Mouse (Mus musculus) kidney, embryonic 14.5 days (tissue): ENCODE results near the gene Gm5127. TPM values are rescaled to one million over a fixed set of nuclear protein-coding genes. Genes with fewer than 3 reads are reported as not detected.

ENCODE experiments used
- ATAC-seq: fragments of 200-750 bp; cut with Nextera tagmentation; 2 replicates; pipeline ENCODE4 v1.8.0; 2017; ENCODE audit warnings: moderate number of reproducible peaks, mild to moderate bottlenecking, moderate TSS enrichment, moderate library complexity; ENCODE audit not compliant: low FRiP score, low TSS enrichment
- H3K27ac ChIP-seq: fragments of 300-500 bp; sonication (generic); 2 replicates; pipeline ENCODE4 v1.5.1; 2014; ENCODE audit warnings: low read depth, mild to moderate bottlenecking, low read length, moderate library complexity, mixed read lengths
- H3K27me3 ChIP-seq: fragments of 300-500 bp; sonication (generic); 2 replicates; pipeline ENCODE4 v1.6.1; 2014; ENCODE audit warnings: mild to moderate bottlenecking, low read length; ENCODE audit not compliant: control insufficient read depth, insufficient read depth
- H3K36me3 ChIP-seq: fragments of 300-500 bp; sonication (generic); 2 replicates; pipeline ENCODE4 v1.6.1; 2014; ENCODE audit warnings: low read length, mixed read lengths; ENCODE audit not compliant: control insufficient read depth, insufficient read depth
- H3K4me1 ChIP-seq: fragments of 300-500 bp; sonication (generic); 2 replicates; pipeline ENCODE4 v1.6.1; 2014; ENCODE audit warnings: low read length, mixed read lengths; ENCODE audit not compliant: control insufficient read depth, insufficient read depth
- H3K4me2 ChIP-seq: fragments of 300-500 bp; sonication (generic); replicated peaks from 2 replicates; pipeline ENCODE4 v1.6.1; 2014; ENCODE audit warnings: low read depth, mild to moderate bottlenecking, low read length
- H3K4me3 ChIP-seq: fragments of 300-500 bp; sonication (generic); 2 replicates; pipeline ENCODE4 v1.5.1; 2014; ENCODE audit warnings: mild to moderate bottlenecking, low read length
- H3K9ac ChIP-seq: fragments of 300-500 bp; sonication (generic); 2 replicates; pipeline ENCODE4 v1.6.1; 2014; ENCODE audit warnings: low read depth, mild to moderate bottlenecking, low read length, moderate library complexity
- H3K9me3 ChIP-seq: fragments of 300-500 bp; sonication (generic); 2 replicates; pipeline ENCODE4 v1.6.1; 2016; ENCODE audit warnings: low read length; ENCODE audit not compliant: control insufficient read depth
- WGBS: fragments of 180-500 bp; shearing (Covaris S2); extraction: QIAGEN DNeasy Blood & Tissue Kit; methylation state at CpG from one replicate; pipeline ENCODE4 v1.1.7; 2014; 5-methylcytosine and 5-hydroxymethylcytosine counted together
- polyA plus RNA-seq: library from polyadenylated mRNA; unstranded; fragments of >200 nt; fragmentation: Nextera tagmentation; extraction: Ambion mirVana; gene quantifications from 2 replicates; pipeline ENCODE4 v1.2.1, GENCODE M21; 2014

Gene Gm5127
- polyA plus RNA-seq, 1 experiment from 2014 or later = 1.3 TPM

GRCm38 (mm10) chrX:106603386-106603785, 20.4 kb downstream of the Gm5127 start, which contains the start of gene Cysltr1:
TSS of gene Cysltr1 (minus strand) at chrX:106603679.
- Histone ChIP-seq H3K4me3 (peak within 1 kb of the TSS; percentile 8; the same call in 1 of the 2 replicates), H3K4me1 (no peaks in the 10 kb centered on the region), H3K9ac (0 out of 2 replicates have a peak within 1 kb of the TSS, but pooled peaks have one; percentile 28), H3K27me3 (no peaks in the 10 kb centered on the region; the same call in 1 of the 2 replicates), H3K4me2 (peak within 1 kb of the TSS; percentile 32), H3K36me3 (no peaks in the 10 kb centered on the region), H3K27ac (no peak within 1 kb of the TSS; the same call in 1 of the 2 replicates), H3K9me3 (no peaks in the 10 kb centered on the region)
- 30% methylated on average over 6 of the region's 6 CpGs for WGBS
- ATAC-seq = peak; percentile 49; the same call in 1 of the 2 replicates

DNA sequence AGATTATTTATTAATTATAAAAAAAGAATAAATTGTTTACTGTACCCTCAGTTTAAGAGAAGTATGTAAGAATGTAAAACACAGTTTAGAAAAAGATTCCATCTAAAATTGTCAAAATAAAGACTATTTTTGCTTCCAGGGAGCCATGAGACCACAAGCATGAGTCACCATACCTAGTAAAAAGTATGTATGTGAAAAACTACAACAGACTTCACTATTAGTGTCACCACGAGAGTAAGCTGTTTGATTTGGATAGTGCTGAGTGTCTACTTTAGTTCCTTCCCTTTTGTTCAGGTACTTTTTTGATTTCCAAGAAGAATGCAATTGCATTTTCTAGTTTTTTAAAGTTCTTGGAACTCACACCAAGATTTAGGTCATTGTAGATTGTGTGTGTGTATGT, 39.5 kb downstream of the Gm5127 start:
- H3K4me1 ChIP-seq = no peaks in the 10 kb centered on the region
- H3K27me3 ChIP-seq = no peaks in the 10 kb centered on the region
- H3K36me3 ChIP-seq = no peaks in the 10 kb centered on the region
- no peak overlapping the region for H3K27ac ChIP-seq
- no peak for ATAC-seq
- no peaks in the 10 kb centered on the region for H3K9me3 ChIP-seq
- no peak overlapping the region for H3K4me3 ChIP-seq
- WGBS = 74% methylated on average over 1 of the region's 1 CpGs
- H3K4me2 ChIP-seq = no peak overlapping the region
- no peak overlapping the region for H3K9ac ChIP-seq

GRCm38 (mm10) chrX:106623667-106624066, 40.7 kb downstream of the Gm5127 start:
- WGBS = 40% methylated on average over 3 of the region's 3 CpGs
- no peaks in the 10 kb centered on the region for H3K4me1 ChIP-seq
- no peaks in the 10 kb centered on the region for H3K36me3 ChIP-seq
- H3K4me3 ChIP-seq = no peak overlapping the region
- ATAC-seq = no peak
- H3K27me3 ChIP-seq = no peaks in the 10 kb centered on the region
- no peaks in the 10 kb centered on the region for H3K9me3 ChIP-seq
- no peak overlapping the region for H3K4me2 ChIP-seq
- H3K27ac ChIP-seq = no peak overlapping the region
- H3K9ac ChIP-seq = no peak overlapping the region

DNA sequence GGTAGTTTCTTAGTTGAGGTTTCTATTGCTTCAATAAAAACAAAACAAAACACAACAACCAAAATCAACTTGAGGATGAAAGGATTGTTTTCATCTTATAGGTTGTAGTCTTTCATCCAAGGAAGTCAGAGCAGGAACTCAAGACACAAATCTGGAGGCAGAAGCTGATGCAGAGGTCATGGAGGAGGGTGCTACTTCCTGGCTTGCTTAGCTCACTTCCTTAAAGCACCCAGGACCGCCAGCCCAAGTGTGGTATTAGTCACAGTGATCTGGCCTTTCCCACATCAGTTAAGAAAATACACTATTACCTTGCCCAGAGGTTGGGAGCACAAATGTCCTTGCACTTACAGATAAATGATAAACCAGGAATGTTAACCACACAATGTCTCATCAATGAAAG, 45.5 kb downstream of the Gm5127 start:
- Histone ChIP-seq H3K9me3 (no peaks in the 10 kb centered on the region), H3K27me3 (no peaks in the 10 kb centered on the region), H3K4me2 (no peak overlapping the region), H3K36me3 (no peaks in the 10 kb centered on the region), H3K9ac (no peak overlapping the region), H3K27ac (no peak overlapping the region), H3K4me3 (no peak overlapping the region), H3K4me1 (no peaks in the 10 kb centered on the region)
- ATAC-seq = no peak
- WGBS = 61% methylated on average over 1 of the region's 1 CpGs

- ATAC-seq = no peak
- Histone ChIP-seq H3K9me3 (no peaks in the 10 kb centered on the region), H3K27ac (no peak overlapping the region)
Observed at GRCm38 (mm10) chrX:106633543-106633942, 50.6 kb downstream of the Gm5127 start.

GRCm38 (mm10) chrX:106634799-106635541, 52.0 kb downstream of the Gm5127 start:
- H3K4me1 ChIP-seq = no peaks in the 10 kb centered on the region
- H3K36me3 ChIP-seq = no peaks in the 10 kb centered on the region
- H3K9me3 ChIP-seq = no peaks in the 10 kb centered on the region
- WGBS = 83% methylated on average over 3 of the region's 3 CpGs
- H3K27me3 ChIP-seq = no peaks in the 10 kb centered on the region
- H3K4me3 ChIP-seq = no peak overlapping the region
- no peak for ATAC-seq
- H3K27ac ChIP-seq = no peak overlapping the region
- H3K4me2 ChIP-seq = no peak overlapping the region
- H3K9ac ChIP-seq = no peak overlapping the region

More at GRCm38 (mm10) chrX:106633543-106633942, 50.6 kb downstream of the Gm5127 start:
- Histone ChIP-seq H3K9ac (no peak overlapping the region), H3K4me3 (no peak overlapping the region), H3K27me3 (no peaks in the 10 kb centered on the region), H3K36me3 (no peaks in the 10 kb centered on the region), H3K4me1 (no peaks in the 10 kb centered on the region), H3K4me2 (no peak overlapping the region)

DNA sequence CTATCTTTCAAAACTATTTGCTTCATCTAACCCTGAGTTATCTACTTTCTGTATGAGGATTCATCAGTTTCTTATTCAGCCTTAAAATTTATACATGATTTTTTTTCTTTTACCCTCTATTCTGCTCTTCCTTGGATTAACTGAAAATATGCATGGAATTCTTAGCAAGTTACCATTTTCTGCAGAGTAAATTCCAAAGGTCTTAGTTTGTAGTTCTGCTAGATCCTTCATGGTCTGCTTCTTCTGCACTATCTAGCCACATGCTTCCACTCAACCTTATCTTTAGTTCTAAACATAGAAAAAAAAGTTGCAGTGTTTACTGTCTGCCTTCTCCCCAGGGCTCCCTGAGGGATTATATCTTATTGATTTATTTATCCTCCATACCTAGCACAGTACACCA, 79.1 kb downstream of the Gm5127 start:
- Histone ChIP-seq H3K36me3 (no peaks in the 10 kb centered on the region), H3K9ac (no peak overlapping the region), H3K4me2 (no peak overlapping the region), H3K27me3 (no peaks in the 10 kb centered on the region), H3K27ac (no peak overlapping the region), H3K4me1 (no peaks in the 10 kb centered on the region), H3K4me3 (no peak overlapping the region), H3K9me3 (no peaks in the 10 kb centered on the region)
- ATAC-seq = no peak

- H3K4me1 ChIP-seq = no peaks in the 10 kb centered on the region
- no peaks in the 10 kb centered on the region; the same call in 1 of the 2 replicates for H3K27me3 ChIP-seq
- 84% methylated on average over 3 of the region's 3 CpGs for WGBS
- no peak overlapping the region for H3K4me3 ChIP-seq
- H3K27ac ChIP-seq = no peak overlapping the region
- H3K36me3 ChIP-seq = no peaks in the 10 kb centered on the region
- no peaks in the 10 kb centered on the region for H3K9me3 ChIP-seq
- H3K9ac ChIP-seq = no peak overlapping the region
- no peak overlapping the region for H3K4me2 ChIP-seq
- ATAC-seq = no peak
Observed at GRCm38 (mm10) chrX:106704590-106704989, 121.6 kb downstream of the Gm5127 start.

GRCm38 (mm10) chrX:106717160-106717559, 134.2 kb downstream of the Gm5127 start:
- WGBS = 17% methylated on average over 2 of the region's 2 CpGs
- Histone ChIP-seq H3K4me2 (no peak overlapping the region), H3K4me1 (no peaks in the 10 kb centered on the region), H3K27ac (no peak overlapping the region), H3K36me3 (no peaks in the 10 kb centered on the region), H3K9me3 (no peaks in the 10 kb centered on the region), H3K9ac (no peak overlapping the region), H3K27me3 (no peaks in the 10 kb centered on the region), H3K4me3 (no peak overlapping the region)
- ATAC-seq = peak; percentile 87
